Mouse (Mus musculus): ENCODE data around the gene Lgals9. TPM values are rescaled to one million over a fixed set of nuclear protein-coding genes. Genes with fewer than 3 reads are reported as not detected.

The Lgals9 gene
- polyA plus RNA-seq, 1 experiment from 2014 or later, result 11.6 TPM

DNA sequence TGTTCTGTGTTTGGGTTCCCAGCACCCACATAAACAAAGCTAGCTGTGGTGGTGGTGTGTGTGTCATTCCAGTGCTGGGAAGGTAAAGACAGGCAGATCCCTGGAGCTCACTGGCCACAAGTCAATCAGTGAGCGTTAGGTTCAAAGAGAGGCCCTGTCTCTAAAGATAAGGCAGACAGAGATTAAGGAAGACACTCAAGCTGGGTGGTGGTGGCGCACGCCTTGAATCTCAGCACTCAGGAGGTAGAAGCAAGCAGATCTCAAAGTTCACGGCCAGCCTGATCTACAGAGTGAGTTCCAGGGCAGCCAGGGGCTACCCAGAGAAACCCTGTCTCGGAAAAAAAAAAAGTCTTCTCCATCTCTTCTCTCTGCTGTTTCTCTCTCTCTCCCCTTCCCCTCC is 23.5 kb downstream of the Lgals9 start:
- WGBS, result 37% methylated on average over 5 of the region's 5 CpGs

DNA sequence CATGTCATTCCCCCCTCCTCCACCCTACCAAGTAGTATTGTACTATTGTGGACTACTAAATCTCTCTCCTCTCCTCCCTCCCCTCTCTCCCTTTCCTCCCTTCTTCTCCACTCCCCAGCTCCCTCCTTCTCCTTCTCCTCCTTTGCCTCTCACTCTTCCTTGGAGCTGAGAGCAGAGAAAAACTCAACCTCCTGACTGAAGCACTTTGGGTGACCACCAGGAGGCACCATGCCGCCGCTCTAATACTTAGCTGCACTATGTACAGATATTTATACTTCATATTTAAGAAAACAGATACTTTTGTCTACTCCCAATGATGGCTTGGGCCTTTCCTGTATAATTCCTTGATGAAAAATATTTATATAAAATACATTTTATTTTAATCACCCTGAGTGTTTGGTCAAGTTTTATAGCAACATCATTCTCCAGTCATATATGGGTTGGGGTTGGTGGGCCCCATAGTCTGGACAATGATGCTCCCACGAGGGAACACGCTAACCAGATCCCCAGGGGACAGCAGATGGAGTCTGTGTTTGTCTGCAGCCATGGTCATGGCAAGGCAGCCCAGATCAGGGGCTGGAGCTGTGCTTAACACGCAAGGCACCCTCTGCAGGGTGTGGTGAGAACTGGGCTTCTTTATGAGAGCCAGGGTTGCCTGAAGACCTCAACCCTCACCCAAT is 24.8 kb downstream of the Lgals9 start:
- no peak for DNase-seq (ENCODE audit: low spot score)
- peaks cover 31% of the 10 kb centered on the region for H3K27me3 ChIP-seq (ENCODE audit: insufficient read depth, poor library complexity, severe bottlenecking)
- no peak overlapping the region for H3K4me3 ChIP-seq
- 71% methylated on average over 5 of the region's 5 CpGs for WGBS
- 0 out of 2 replicates have a peak, but pooled peaks cover 2% of the 10 kb centered on the region for H3K36me3 ChIP-seq
- H3K27ac ChIP-seq, result no peak overlapping the region
- H3K9me3 ChIP-seq, result no peaks in the 10 kb centered on the region
- H3K4me1 ChIP-seq, result peaks cover 25% of the 10 kb centered on the region

More for the DNA sequence above, 23.5 kb downstream of the Lgals9 start:
- H3K27me3 ChIP-seq (ENCODE audit: insufficient read depth, poor library complexity, severe bottlenecking), result peaks cover 25% of the 10 kb centered on the region
- no peak overlapping the region for H3K4me3 ChIP-seq
- no peak for DNase-seq (ENCODE audit: low spot score)
- 0 out of 2 replicates have a peak, but pooled peaks cover 2% of the 10 kb centered on the region for H3K36me3 ChIP-seq
- H3K27ac ChIP-seq, result no peak overlapping the region
- H3K4me1 ChIP-seq, result peaks cover 25% of the 10 kb centered on the region
- H3K9me3 ChIP-seq, result no peaks in the 10 kb centered on the region

DNA sequence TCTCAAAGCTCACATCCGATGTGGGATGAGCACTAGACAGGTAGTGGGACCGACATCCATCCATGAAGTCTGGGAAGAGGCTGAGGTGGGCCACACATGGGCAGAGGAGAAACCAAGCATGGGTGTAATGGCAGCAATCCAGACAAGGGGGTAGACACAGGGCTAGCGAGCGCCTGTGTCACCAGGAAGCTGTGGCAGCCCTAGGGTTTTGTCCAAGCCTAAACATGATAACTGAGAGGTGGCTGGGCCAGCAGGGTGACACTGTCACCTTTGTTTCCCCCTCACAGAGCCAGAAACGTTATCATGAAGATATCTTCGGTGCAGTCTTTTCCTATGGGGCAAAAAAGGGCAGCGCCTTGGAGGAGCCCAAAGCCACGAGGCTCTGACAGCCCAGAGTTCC is 25.4 kb downstream of the Lgals9 start:
- H3K4me1 ChIP-seq, result peaks cover 25% of the 10 kb centered on the region
- no peak overlapping the region for H3K4me3 ChIP-seq
- H3K36me3 ChIP-seq, result 0 out of 2 replicates have a peak, but pooled peaks cover 2% of the 10 kb centered on the region
- no peak overlapping the region for H3K27ac ChIP-seq
- peaks cover 37% of the 10 kb centered on the region for H3K27me3 ChIP-seq (ENCODE audit: insufficient read depth, poor library complexity, severe bottlenecking)
- no peak for DNase-seq (ENCODE audit: low spot score)
- H3K9me3 ChIP-seq, result no peaks in the 10 kb centered on the region
- 48% methylated on average over 8 of the region's 8 CpGs for WGBS

DNA sequence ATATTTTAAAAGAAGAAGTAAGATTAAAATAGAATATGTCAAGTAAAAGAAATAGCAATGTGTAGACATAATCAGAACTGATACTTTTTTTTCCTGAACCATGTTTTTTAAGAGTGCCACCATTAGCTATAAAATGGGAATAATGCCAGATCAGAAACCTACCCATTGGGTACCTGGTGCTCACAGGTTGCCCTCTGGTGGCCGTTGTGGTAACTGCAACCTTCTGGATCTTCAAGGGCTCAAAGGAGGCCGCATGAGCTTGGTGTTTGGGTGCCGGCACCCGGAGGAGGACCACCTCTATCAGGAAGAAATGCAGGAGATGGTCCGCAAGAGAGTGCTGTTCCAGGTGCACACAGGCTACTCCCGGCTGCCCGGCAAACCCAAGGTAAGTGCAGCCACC is 28.5 kb downstream of the Lgals9 start:
- peaks cover 61% of the 10 kb centered on the region for H3K27me3 ChIP-seq (ENCODE audit: insufficient read depth, poor library complexity, severe bottlenecking)
- WGBS, result 18% methylated on average over 7 of the region's 7 CpGs
- no peaks in the 10 kb centered on the region for H3K36me3 ChIP-seq
- peaks cover 16% of the 10 kb centered on the region for H3K4me1 ChIP-seq
- no peaks in the 10 kb centered on the region for H3K9me3 ChIP-seq
- no peak overlapping the region for H3K4me3 ChIP-seq
- DNase-seq (ENCODE audit: low spot score), result no peak
- H3K27ac ChIP-seq, result no peak overlapping the region

GRCm38 (mm10) chr11:78952467-78952866 is 32.3 kb downstream of the Lgals9 start:
- peaks cover 5% of the 10 kb centered on the region for H3K4me1 ChIP-seq
- no peak overlapping the region for H3K27ac ChIP-seq
- no peak overlapping the region; the same call in 1 of the 2 replicates for H3K4me3 ChIP-seq
- H3K9me3 ChIP-seq, result no peaks in the 10 kb centered on the region
- H3K27me3 ChIP-seq (ENCODE audit: insufficient read depth, poor library complexity, severe bottlenecking), result peaks cover 70% of the 10 kb centered on the region
- WGBS, result 9% methylated on average over 17 of the region's 17 CpGs
- no peaks in the 10 kb centered on the region for H3K36me3 ChIP-seq
- peak; percentile 84 for DNase-seq (ENCODE audit: low spot score)

DNA sequence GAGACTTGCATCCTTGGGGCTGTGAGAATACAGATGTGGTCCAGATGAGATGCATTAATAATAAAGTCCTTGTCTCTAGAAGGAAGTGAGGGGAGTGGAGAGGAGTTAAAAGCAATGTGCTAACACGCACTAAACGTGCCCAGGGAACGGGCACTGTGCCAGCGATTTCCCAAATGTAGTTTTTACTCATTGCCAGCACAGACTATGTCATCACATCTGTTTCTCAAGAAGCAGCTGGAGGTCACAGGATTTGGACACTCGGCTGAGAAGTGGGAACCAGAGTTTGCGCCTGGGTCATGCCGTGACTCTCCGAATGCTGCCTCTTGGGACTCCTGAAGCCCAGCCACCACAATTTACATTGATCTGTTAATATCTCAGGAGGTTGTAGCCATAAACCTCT is 34.4 kb downstream of the Lgals9 start:
- Histone ChIP-seq H3K27me3 (ENCODE audit: insufficient read depth, poor library complexity, severe bottlenecking) (peaks cover 56% of the 10 kb centered on the region), H3K4me3 (no peak overlapping the region), H3K9me3 (no peaks in the 10 kb centered on the region), H3K4me1 (peaks cover 5% of the 10 kb centered on the region), H3K36me3 (no peaks in the 10 kb centered on the region), H3K27ac (no peak overlapping the region)
- DNase-seq (ENCODE audit: low spot score), result no peak
- WGBS, result 82% methylated on average over 8 of the region's 8 CpGs

DNA sequence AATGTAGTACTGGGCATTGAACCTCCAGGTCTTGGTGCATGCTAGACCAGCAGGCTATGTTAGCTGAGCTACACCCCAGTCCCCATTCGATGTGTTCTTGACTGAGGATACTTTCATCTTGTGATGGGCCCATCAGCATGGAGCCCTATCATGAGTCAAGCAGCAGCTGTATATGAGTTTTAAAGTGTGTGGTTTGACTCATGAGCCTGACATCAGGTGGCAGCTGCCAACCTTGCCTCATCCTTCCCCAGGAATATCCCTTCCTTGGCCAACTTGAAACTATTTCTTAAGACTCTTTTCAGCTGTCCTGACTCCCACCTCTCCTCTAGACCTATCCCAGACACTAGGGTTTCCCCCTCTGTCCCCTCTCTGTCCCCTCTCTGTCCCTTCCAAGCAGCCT is 41.7 kb downstream of the Lgals9 start:
- Histone ChIP-seq H3K36me3 (no peaks in the 10 kb centered on the region), H3K27ac (no peak overlapping the region), H3K9me3 (no peaks in the 10 kb centered on the region), H3K4me1 (no peaks in the 10 kb centered on the region; the same call in 1 of the 2 replicates), H3K4me3 (no peak overlapping the region), H3K27me3 (ENCODE audit: insufficient read depth, poor library complexity, severe bottlenecking) (0 out of 2 replicates have a peak, but pooled peaks cover 8% of the 10 kb centered on the region)
- 79% methylated on average over 1 of the region's 1 CpGs for WGBS
- no peak for DNase-seq (ENCODE audit: low spot score)

DNA sequence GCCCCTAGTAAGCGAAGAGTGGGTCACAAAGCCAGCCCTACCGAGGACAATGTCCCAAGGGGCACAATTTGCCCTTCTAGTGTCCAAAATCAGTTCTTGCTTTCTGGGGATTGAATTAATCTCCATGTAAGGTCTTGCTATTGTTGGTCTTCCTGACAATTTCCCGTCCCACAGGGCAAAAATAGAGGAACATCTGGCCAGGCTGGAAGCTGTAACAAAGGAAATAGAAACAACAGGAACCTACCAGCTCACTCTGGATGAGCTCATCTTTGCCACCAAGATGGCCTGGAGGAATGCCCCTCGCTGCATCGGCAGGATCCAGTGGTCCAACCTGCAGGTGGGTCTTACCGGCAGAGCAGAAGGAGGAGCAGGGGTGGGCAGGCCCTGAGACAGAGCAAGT is 49.6 kb downstream of the Lgals9 start:
- H3K9me3 ChIP-seq, result no peaks in the 10 kb centered on the region
- DNase-seq (ENCODE audit: low spot score), result no peak
- no peak overlapping the region for H3K4me3 ChIP-seq
- 73% methylated on average over 6 of the region's 6 CpGs for WGBS
- H3K36me3 ChIP-seq, result no peaks in the 10 kb centered on the region
- H3K27me3 ChIP-seq (ENCODE audit: insufficient read depth, poor library complexity, severe bottlenecking), result no peaks in the 10 kb centered on the region
- no peaks in the 10 kb centered on the region for H3K4me1 ChIP-seq
- no peak overlapping the region for H3K27ac ChIP-seq

DNA sequence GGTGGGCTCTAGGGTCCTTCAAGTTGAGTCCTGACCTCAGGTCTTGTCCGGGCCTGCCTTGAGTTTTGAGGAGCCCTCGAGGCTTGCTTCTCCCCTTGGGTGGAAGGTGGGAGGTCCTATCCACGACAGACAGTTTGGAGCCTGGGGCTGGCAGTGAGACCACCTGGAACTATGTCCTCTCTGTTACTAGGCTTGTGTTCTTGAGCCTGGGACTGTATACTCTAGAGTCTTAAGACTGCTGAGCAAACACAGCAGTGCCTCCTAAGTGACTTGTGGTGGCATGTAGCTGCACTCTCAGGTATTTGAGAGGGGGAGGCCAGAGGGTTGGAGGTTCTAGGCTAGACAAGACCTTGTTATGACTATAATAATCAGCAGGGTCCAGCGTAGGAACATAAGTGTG is 50.0 kb downstream of the Lgals9 start:
- Histone ChIP-seq H3K27me3 (ENCODE audit: insufficient read depth, poor library complexity, severe bottlenecking) (no peaks in the 10 kb centered on the region), H3K36me3 (no peaks in the 10 kb centered on the region), H3K4me3 (no peak overlapping the region), H3K9me3 (no peaks in the 10 kb centered on the region), H3K27ac (no peak overlapping the region), H3K4me1 (no peaks in the 10 kb centered on the region)
- WGBS, result 83% methylated on average over 4 of the region's 4 CpGs
- DNase-seq (ENCODE audit: low spot score), result no peak

GRCm38 (mm10) chr11:78934307-78934706 is 50.4 kb downstream of the Lgals9 start:
- Histone ChIP-seq H3K27ac (no peak overlapping the region), H3K36me3 (no peaks in the 10 kb centered on the region), H3K4me3 (no peak overlapping the region), H3K9me3 (no peaks in the 10 kb centered on the region), H3K27me3 (ENCODE audit: insufficient read depth, poor library complexity, severe bottlenecking) (no peaks in the 10 kb centered on the region; the same call in 1 of the 2 replicates), H3K4me1 (no peaks in the 10 kb centered on the region)
- no peak for DNase-seq (ENCODE audit: low spot score)
- 81% methylated on average over 7 of the region's 7 CpGs for WGBS

DNA sequence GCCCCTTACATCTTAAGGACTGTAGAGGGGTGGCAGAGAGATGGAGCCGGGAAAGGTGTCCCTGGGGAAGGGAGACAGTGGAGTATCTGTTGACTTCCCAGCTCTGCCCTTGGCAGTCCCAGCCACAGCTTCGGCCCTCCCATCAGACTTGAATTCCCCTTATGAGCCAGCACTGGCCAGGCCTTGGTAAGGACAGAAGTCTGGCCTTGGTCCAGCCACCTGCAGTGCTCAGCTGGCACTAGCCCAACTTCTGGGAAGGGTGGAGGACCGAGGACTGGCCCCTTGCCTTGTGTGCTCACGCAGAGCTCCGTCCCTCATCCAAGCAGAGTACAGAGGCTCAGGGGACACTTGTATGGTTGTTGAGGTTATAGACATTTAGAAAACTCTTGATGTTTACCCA is 55.4 kb downstream of the Lgals9 start:
- Histone ChIP-seq H3K27ac (no peak overlapping the region), H3K9me3 (no peaks in the 10 kb centered on the region), H3K27me3 (ENCODE audit: insufficient read depth, poor library complexity, severe bottlenecking) (peaks cover 32% of the 10 kb centered on the region), H3K36me3 (no peaks in the 10 kb centered on the region), H3K4me3 (no peak overlapping the region), H3K4me1 (peaks cover 10% of the 10 kb centered on the region)
- DNase-seq (ENCODE audit: low spot score), result no peak
- WGBS, result 77% methylated on average over 5 of the region's 5 CpGs

GRCm38 (mm10) chr11:78924916-78925315 is 59.8 kb downstream of the Lgals9 start:
- H3K4me3 ChIP-seq, result peak overlapping the region; percentile 56
- H3K27me3 ChIP-seq (ENCODE audit: insufficient read depth, poor library complexity, severe bottlenecking), result peaks cover 62% of the 10 kb centered on the region
- H3K9me3 ChIP-seq, result no peaks in the 10 kb centered on the region
- no peak for DNase-seq (ENCODE audit: low spot score)
- H3K4me1 ChIP-seq, result peaks cover 15% of the 10 kb centered on the region
- under 1% methylated on average over 37 of the region's 37 CpGs for WGBS
- H3K36me3 ChIP-seq, result no peaks in the 10 kb centered on the region
- no peak overlapping the region for H3K27ac ChIP-seq

- Histone ChIP-seq H3K27ac (no peak overlapping the region), H3K9me3 (no peaks in the 10 kb centered on the region), H3K4me3 (no peak overlapping the region), H3K27me3 (ENCODE audit: insufficient read depth, poor library complexity, severe bottlenecking) (peaks cover 62% of the 10 kb centered on the region), H3K36me3 (no peaks in the 10 kb centered on the region), H3K4me1 (peaks cover 15% of the 10 kb centered on the region)
- DNase-seq (ENCODE audit: low spot score), result no peak
- 11% methylated on average over 9 of the region's 9 CpGs for WGBS
These were observed 60.6 kb downstream of the Lgals9 start for GRCm38 (mm10) chr11:78924111-78924510.

Measured in heart, embryonic 10.5 days (tissue).